Mouse (Mus musculus): Measurements from ENCODE around the gene Plk5.

Gene Plk5

DNA sequence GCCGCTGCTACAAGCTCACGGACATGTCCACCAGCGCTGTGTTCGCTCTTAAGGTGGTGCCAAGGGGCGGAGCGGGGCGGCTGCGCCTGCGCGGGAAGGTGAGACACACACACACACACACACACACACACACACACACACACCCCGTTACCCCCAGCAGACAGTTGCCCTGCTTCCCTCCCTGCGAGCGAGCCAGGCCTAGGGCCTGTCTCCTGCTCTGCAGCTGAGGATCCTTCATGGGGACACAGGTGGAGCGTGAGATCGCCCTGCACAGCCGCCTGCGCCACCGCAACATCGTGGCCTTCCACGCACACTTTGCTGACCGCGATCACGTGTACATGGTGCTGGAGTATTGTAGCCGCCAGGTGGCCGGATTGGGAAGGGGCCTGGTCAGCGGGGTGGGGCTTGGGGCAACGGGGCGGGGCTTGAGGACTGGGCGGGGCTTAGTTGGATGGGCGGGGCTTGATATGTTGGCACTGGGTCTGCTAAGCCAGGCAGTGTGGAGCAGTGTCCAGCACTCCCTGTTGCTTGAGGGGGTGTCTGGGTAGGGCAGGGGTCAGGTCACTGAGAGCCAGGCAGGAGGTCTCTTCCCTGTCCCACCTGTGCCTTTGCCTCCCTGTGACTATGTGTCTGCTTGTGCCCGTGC is 1.9 kb downstream of the Plk5 start:
- in situ Hi-C loops (cut with MseI, MboI) = no loop called here

DNA sequence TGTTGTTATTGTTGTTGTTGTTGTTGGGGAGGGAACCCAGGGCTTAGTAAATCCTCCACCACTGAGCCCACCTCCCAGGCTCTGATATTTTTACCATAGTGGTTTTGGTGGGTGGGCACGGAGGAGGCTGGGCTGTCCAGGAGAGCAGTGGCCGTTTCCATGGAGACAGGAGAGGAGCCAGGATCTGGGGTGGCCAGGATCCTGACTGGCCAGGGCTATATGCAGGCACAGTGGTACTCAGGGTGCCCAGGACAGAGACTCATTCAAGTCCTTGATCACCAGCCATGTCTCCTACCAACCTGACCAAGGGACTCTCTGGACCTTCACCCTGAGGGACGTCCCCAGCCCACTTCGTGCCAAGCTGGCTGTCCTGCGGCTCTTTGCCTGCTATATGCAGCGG is 7.5 kb downstream of the Plk5 start:
- in situ Hi-C loops (cut with MseI, MboI) = no loop called here

GRCm38 (mm10) chr10:80365736-80366135 is 9.5 kb downstream of the Plk5 start:
- in situ Hi-C loops (cut with MseI, MboI) = no loop called here

GRCm38 (mm10) chr10:80367954-80368353 is 11.7 kb downstream of the Plk5 start:
- in situ Hi-C loops (cut with MseI, MboI) = no loop called here

DNA sequence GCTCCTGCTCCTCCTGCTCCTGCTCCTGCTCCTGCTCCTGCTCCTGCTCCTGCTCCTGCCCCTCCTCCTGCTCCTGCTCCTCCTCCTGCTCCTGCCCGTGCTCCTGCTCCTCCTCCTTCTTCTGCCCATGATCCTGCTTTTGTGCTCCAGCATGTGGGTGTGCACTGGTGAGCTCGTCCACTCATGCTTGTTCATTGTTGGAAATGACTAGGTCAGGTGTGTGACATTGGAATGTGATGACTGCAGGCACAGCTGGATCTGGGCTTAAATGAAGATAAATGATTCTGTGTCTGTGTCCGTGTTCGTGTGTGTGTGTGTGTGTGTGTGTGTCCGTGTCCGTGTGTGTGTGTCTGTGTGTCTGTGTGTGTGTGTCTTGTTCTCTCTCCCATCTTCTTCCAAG is 12.1 kb downstream of the Plk5 start:
- in situ Hi-C loops (cut with MseI, MboI) = no loop called here

DNA sequence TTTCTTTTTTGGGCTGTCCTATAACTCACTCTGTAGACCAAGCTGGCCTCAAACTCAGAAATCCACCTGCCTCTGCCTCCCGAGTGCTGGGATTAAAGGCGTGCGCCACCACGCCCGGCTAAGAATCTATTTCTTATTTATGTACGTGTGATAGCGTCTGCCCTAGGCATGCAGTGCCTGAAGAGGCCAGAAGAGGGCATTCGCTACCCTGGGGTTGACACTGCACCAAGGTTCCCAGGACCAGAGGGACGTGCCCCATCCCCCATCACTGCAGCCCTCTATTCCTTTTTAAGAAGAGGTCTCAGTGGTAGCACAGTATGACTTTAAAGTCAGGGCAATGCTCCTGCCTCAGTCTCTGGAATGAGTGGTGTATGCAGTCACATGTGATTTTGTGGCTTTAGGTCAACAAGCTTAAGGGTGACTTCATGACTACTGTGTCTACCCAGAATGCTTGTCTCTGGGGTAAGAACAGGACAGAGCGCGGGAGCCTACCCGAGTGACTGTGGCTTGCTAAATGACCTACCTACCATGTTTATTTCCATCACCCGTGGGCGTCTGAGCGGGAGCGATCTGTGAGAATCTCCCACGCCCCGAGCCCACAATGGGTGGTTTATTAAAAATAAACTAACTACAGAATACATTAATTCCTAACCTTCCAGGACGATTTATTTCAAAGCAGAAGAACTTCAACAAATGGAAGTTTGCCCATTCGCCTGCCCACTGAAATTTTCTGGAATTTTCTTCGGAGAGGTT is 13.9 kb downstream of the Plk5 start:
- in situ Hi-C loops (cut with MseI, MboI) = no loop called here

GRCm38 (mm10) chr10:80371411-80371966 is 15.2 kb downstream of the Plk5 start:
- in situ Hi-C loops (cut with MseI, MboI) = no loop called here

DNA sequence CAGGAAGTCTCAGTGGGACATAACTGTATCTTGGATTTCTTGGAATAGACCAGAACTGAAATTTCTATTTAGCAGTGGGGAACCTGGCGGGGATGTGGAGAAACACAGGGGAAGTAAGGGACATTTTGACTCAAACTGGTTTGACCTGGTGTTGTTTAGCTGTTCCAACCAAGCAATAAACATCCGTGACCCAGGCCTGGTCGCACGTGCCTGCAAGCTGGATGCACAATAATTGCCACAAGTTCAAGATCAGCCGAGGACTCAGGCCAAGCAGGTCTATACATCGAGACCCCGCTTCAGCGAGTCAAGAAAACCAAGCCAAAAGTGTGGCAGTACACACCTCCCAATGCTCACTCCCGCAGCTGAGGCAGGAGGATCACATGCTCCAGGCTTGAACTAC is 15.7 kb downstream of the Plk5 start:
- in situ Hi-C loops (cut with MseI, MboI) = no loop called here

DNA sequence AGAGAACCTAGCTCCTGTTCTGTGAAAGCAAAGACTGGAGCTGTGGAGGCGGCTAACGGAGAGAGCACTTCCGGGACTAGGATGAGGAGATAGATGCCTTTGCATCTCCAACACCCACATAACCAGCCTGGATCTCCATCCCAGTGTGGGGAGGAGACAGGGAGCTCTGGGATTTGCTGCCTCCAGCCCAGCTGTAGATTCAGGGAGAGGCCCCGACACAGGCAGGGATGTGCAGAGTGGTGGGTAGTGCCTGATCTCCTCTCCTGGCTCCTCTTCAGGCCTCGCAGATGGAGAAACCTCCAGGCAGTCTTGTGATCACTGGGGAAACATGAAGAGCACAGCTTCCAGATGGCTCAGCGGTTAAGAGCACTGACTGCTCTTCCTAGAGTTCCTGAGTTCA is 16.4 kb downstream of the Plk5 start:
- in situ Hi-C loops (cut with MseI, MboI) = no loop called here

DNA sequence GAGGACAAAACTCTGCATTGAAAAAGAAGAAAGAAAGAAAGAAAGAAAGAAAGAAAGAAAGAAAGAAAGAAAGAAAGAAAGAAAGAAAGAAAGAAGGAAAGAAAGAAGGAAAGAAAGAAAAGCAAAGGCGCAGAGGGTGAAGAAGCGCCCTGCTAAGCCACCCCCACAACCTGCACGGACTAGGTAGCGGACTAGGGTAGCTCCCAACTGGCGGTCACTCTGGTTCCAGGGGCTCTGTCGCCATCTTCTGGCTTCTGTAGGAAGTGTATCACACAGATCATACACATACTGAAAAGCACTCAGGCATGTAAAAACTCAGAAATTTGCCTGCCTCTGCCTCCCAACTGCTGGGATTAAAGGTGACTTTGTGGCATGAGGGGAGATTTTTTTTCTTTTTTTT is 17.8 kb downstream of the Plk5 start:
- in situ Hi-C loops (cut with MseI, MboI) = no loop called here

DNA sequence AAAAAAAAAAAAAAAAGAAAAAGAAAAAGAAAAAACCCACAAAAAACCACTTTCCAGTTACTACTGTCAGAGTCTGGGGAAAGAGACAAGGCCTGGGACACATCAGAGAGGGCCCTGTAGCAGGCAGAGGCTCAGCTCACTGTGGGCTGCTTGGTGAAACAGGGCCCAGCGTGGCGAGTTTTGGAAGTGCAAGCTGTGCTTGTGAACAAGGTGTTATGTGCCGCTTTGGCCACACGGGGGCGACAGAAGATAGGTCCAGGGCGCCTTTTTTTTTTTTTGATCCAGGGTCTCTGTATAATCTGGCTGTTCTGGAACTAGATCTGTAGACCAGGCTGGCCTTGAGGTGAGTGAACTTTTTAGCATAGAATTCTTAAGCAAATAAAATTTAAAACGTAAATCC is 19.9 kb downstream of the Plk5 start:
- in situ Hi-C loops (cut with MseI, MboI) = no loop called here

GRCm38 (mm10) chr10:80377716-80378115 is 21.5 kb downstream of the Plk5 start:
- in situ Hi-C loops (cut with MseI, MboI) = no loop called here

GRCm38 (mm10) chr10:80382641-80383365 is 26.5 kb downstream of the Plk5 start:
- in situ Hi-C loops (cut with MseI, MboI) = no loop called here

DNA sequence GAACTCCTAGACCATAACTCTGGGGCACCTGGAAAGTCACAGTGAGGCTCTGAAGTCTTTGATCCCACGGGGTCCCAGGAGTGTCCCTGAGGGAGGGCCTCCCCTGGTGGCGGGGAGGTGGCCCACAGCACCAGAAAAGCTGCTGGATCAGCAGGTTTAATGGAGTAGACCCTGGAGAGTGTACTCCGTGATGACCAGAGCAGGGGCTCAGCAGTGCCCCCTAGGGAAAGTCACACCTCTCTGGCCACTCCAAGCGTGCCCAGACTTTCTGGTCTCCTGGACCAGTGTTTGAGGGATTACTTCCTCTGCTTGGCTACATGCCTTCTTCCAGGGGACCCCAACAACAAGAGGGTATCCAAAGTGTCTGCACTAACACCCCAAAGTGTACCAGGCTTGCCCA is 27.2 kb downstream of the Plk5 start:
- in situ Hi-C loops (cut with MseI, MboI) = no loop called here

- in situ Hi-C loops (cut with MseI, MboI) = no loop called here
These were observed 27.9 kb downstream of the Plk5 start for GRCm38 (mm10) chr10:80384115-80384639.

- in situ Hi-C loops (cut with MseI, MboI) = no loop called here
These were observed 28.4 kb downstream of the Plk5 start for GRCm38 (mm10) chr10:80384709-80385108.

DNA sequence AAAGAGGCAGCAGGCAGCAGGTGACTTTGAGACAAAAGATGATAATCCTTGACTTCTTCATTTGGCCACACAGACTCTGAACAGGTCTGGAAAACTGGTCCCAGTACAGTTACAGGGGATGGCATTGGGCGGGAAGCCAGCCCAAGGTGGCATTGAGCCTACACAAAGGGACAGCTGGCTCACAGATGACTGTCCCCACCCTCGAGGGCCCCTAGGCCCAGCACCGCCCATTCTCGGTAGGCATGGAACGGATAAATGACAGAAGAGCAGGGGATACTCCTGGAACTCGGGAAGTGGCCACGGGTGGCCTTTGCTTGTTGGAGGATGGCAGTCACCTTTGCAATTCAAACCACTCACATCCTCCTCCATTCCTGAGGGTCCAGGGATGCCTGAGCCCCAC is 29.1 kb downstream of the Plk5 start:
- in situ Hi-C loops (cut with MseI, MboI) = no loop called here

DNA sequence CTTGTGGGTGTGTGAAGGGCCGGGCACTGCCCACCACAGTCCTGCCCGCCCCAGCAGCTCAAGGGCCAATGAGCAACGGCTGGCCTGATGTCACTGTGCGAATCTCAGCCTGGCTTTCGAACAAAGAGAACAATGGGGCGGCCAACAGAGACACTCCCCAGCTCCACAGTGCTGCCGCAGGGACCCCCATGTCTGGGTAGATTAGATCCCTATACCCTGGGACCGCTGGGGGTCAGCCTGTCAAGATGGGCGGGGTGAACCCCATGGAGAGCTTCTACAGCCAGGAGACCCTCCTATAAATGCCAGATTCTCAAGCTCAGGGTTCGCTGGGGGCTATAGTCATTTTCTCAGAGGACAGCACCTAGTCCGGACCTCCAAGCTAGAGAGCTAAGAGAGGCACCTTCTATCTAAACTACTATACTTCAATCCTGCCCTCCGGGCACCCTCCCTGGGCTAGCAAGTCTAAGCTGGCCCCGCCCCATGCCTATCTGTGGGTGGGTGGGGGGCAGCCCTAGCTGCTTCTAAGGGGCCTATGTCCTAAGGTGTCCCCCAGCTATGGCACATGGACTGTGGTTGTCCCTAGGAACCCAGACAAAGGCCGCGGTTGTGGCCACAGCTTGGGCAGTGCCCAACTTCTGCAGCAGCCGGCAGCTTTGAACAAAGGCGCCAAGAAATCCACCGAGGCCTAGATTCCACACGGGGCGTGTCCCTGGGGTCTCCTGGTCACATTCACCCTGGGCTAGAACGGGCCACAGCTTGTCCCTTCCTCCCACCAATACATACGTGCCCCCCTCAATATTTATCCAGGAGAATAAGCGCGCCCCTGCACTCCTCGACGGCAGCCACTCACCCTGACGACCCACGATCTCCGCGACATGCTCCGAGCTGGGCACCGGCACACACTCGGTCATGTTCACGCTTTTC is 29.8 kb downstream of the Plk5 start:
- in situ Hi-C loops (cut with MseI, MboI) = no loop called here

DNA sequence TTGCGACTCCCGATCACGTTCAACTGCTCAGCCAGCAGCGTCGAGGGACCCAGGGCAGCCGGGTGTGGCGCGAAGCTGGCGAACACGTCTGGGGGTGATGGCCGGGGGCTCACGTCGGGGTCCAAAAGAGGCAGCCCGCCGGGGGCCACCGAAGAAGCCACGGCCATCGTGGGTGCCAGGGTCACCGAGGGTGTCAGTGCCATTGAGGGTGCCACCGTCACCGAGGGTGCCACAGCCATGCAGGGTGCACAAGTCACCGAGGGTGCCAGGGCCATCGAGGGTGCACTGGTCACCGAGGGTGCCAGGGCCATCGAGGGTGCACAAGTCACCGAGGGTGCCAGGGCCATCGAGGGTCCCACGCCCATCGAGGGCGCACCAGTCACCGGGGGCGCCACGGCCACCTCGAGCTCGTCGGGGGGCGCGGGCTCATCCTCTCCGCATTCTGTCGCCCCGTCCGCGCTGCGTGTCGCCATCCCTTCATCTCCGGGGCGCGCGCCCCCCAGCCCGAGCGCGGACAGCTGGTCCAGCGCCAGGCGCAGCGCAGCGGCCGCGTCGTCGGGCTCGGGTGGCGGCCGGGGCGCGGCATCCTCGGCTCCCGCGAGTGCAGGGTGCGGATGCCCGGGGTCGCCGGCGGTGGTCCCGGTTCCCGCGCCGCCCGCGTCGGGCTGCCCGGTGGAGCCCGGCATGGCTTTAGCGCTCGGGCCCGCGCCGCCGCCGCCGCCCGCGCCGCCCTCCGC is 30.6 kb downstream of the Plk5 start:
- in situ Hi-C loops (cut with MseI, MboI) = no loop called here

GRCm38 (mm10) chr10:80387522-80387959 is 31.3 kb downstream of the Plk5 start, which contains the start of gene Mex3d:
TSS of gene Mex3d (minus strand) at chr10:80387659.
- in situ Hi-C loops (cut with MseI, MboI) = no loop called here

Data from mouse trophoblast stem cell (cell line).